Mouse (Mus musculus): ENCODE results near the gene Pate4. TPM values are rescaled to one million over a fixed set of nuclear protein-coding genes. Genes with fewer than 3 reads are reported as not detected.
A peak's percentile ranks its signal among the peaks of the same experiment; 100 is the strongest.

Gene Pate4
- total and polyA plus RNA-seq, 3 experiments, result not detected

GRCm38 (mm10) chr9:35559009-35559890 lies 52.5 kb downstream of the Pate4 start (continued):
- TF ChIP-seq MXI1 (IDR thresholded peaks at IDR 0.05; ENCODE audit: low read depth, low read length) (peak; percentile 89), ETS1 (IDR thresholded peaks at IDR 0.05; ENCODE audit: low read depth, low read length) (0 out of 2 replicates have a peak, but pooled peaks have one; percentile 13), MEF2A (IDR thresholded peaks at IDR 0.05; ENCODE audit: extremely low read depth, insufficient replicate concordance, low read depth, low read length, poor library complexity, severe bottlenecking) (no peak), USF2 (IDR thresholded peaks at IDR 0.05; ENCODE audit: borderline replicate concordance in 1 of 2, insufficient read depth in 1 of 2, low read depth in 1 of 2, low read length in 2 of 2) (no peak), CHD1 (IDR thresholded peaks at IDR 0.05; ENCODE audit: low read depth, low read length) (no peak), NELFE (IDR thresholded peaks at IDR 0.05; ENCODE audit: low read depth, low read length) (peak; percentile 92), CHD2 (IDR thresholded peaks at IDR 0.05; ENCODE audit: low read length) (0 out of 2 replicates have a peak, but pooled peaks have one; percentile 10), UBTF (IDR thresholded peaks at IDR 0.05; ENCODE audit: borderline replicate concordance, insufficient read depth, low read depth, low read length) (no peak), MYB (IDR thresholded peaks at IDR 0.05; ENCODE audit: low read depth, low read length) (no peak), MAZ (IDR thresholded peaks at IDR 0.05; ENCODE audit: low read depth, low read length) (no peak), CTCF (IDR thresholded peaks at IDR 0.05 in 2 of 3, conservative IDR thresholded peaks at IDR 0.05 in 1 of 3; ENCODE audit: control insufficient read depth in 1 of 3, insufficient read depth in 1 of 3, low read depth in 2 of 3, low read length in 3 of 3, poor library complexity in 1 of 3, severe bottlenecking in 1 of 3) (no peak), ZKSCAN1 (IDR thresholded peaks at IDR 0.05; ENCODE audit: low read depth, low read length) (no peak), GATA1 (IDR thresholded peaks at IDR 0.05; ENCODE audit: low read depth, low read length) (no peak), MAX (IDR thresholded peaks at IDR 0.05; ENCODE audit: low read length) (peak; percentile 94), TAL1 (IDR thresholded peaks at IDR 0.05; ENCODE audit: low read length) (no peak), TCF12 (IDR thresholded peaks at IDR 0.05; ENCODE audit: low read depth, low read length) (peak; percentile 76), E2F4 (IDR thresholded peaks at IDR 0.05; ENCODE audit: borderline replicate concordance, low read depth, low read length) (no peak), TBP (IDR thresholded peaks at IDR 0.05; ENCODE audit: low read depth, low read length) (peak; percentile 79), SIN3A (IDR thresholded peaks at IDR 0.05; ENCODE audit: low read length) (peak; percentile 89)

- peaks cover 0 to 11% of the 10 kb centered on the region in 2 experiments; a peak in 3 of 4 replicates for H3K4me1 ChIP-seq (ENCODE audit: control insufficient read depth in 1 of 2, insufficient read depth in 2 of 2, low read length in 2 of 2)
- peaks cover 0 to 11% of the 10 kb centered on the region in 2 experiments; a peak in 3 of 4 replicates for H3K27me3 ChIP-seq (ENCODE audit: control insufficient read depth in 1 of 2, insufficient read depth in 2 of 2, low read length in 2 of 2)
- no peak for DNase-seq (ENCODE audit: low read depth, low spot score)
- H3K4me3 ChIP-seq (ENCODE audit: control insufficient read depth in 1 of 2, insufficient read depth in 1 of 2, low read depth in 2 of 2, low read length in 2 of 2), result peak within 1 kb of the TSS; percentile 64 to 92
- H3K79me2 ChIP-seq (ENCODE audit: control insufficient read depth, insufficient read depth, low read length, poor library complexity), result peaks cover 20% of the 10 kb centered on the region
- H3K36me3 ChIP-seq (ENCODE audit: control insufficient read depth in 1 of 2, insufficient read depth in 2 of 2, low read length in 2 of 2), result peaks cover 9 to 24% of the 10 kb centered on the region in 2 experiments
- H3K9me3 ChIP-seq (replicated peaks; ENCODE audit: insufficient read depth, low read length), result no peaks in the 10 kb centered on the region
- peak within 1 kb of the TSS; percentile 56 for H3K27ac ChIP-seq (ENCODE audit: control insufficient read depth, low read depth, low read length)
- TF ChIP-seq ZMIZ1 (IDR thresholded peaks at IDR 0.05; ENCODE audit: low read depth, low read length) (no peak), EP300 (IDR thresholded peaks at IDR 0.05; ENCODE audit: low read depth in 1 of 2, low read length in 2 of 2) (no peak), SIN3A (IDR thresholded peaks at IDR 0.05; ENCODE audit: low read length) (no peak), KAT2A (conservative IDR thresholded peaks at IDR 0.05; ENCODE audit: low read depth, low read length) (no peak), CHD1 (IDR thresholded peaks at IDR 0.05; ENCODE audit: low read depth, low read length) (no peak), CHD2 (IDR thresholded peaks at IDR 0.05; ENCODE audit: low read length) (no peak), E2F4 (IDR thresholded peaks at IDR 0.05; ENCODE audit: borderline replicate concordance, low read depth, low read length) (no peak), MAZ (IDR thresholded peaks at IDR 0.05; ENCODE audit: low read depth, low read length) (no peak), MAFK (IDR thresholded peaks at IDR 0.05; ENCODE audit: borderline replicate concordance, low read depth, low read length) (no peak), TBP (IDR thresholded peaks at IDR 0.05; ENCODE audit: low read depth, low read length) (no peak), RAD21 (IDR thresholded peaks at IDR 0.05; ENCODE audit: low read depth, low read length) (no peak), ZKSCAN1 (IDR thresholded peaks at IDR 0.05; ENCODE audit: low read depth, low read length) (no peak), JUND (IDR thresholded peaks at IDR 0.05; ENCODE audit: low read depth, low read length) (no peak), MYB (IDR thresholded peaks at IDR 0.05; ENCODE audit: low read depth, low read length) (no peak), UBTF (IDR thresholded peaks at IDR 0.05; ENCODE audit: borderline replicate concordance, insufficient read depth, low read depth, low read length) (no peak), POLR2AphosphoS2 (IDR thresholded peaks at IDR 0.05; ENCODE audit: low read length) (no peak), NELFE (IDR thresholded peaks at IDR 0.05; ENCODE audit: low read depth, low read length) (no peak)
- peak within 1 kb of the TSS; percentile 64 for H3K9ac ChIP-seq (ENCODE audit: control insufficient read depth, low read depth, low read length, poor library complexity, severe bottlenecking)
Observed at GRCm38 (mm10) chr9:35558257-35559008, 53.3 kb downstream of the Pate4 start, which contains the start of the genes Ddx25 and Pus3. Gene Ddx25 (minus strand): TSS chr9:35558528. Gene Pus3 (plus strand): TSS chr9:35558595.
